Mouse (Mus musculus) C2C12 (cell line): ENCODE data around the gene Tmem185b. TPM values are rescaled to one million over a fixed set of nuclear protein-coding genes. Genes with fewer than 3 reads are reported as not detected.

Experiments
- H3K27me3 ChIP-seq: one replicate; pipeline ENCODE4 v1.6.1; 2011; ENCODE audit not compliant: control insufficient read depth, insufficient read depth, insufficient read length
- H3K36me3 ChIP-seq: one replicate; pipeline ENCODE4 v1.6.1; 2011; ENCODE audit not compliant: control insufficient read depth, insufficient read depth
- H3K4me3 ChIP-seq: one replicate; pipeline ENCODE4 v1.5.1; 2011; ENCODE audit warnings: mild to moderate bottlenecking, control low read depth; ENCODE audit not compliant: poor library complexity, insufficient read depth, severe bottlenecking
- H3K79me2 ChIP-seq: one replicate; pipeline ENCODE4 v1.6.1; 2011; ENCODE audit not compliant: control insufficient read depth, insufficient read depth
- H3K79me3 ChIP-seq: one replicate; pipeline ENCODE4 v1.6.1; 2011; ENCODE audit warnings: low read depth, control low read depth
- H3ac ChIP-seq: one replicate; pipeline ENCODE3; 2011; ENCODE audit warnings: low read depth; ENCODE audit not compliant: control insufficient read depth, insufficient read length
- CEBPB ChIP-seq: IDR thresholded peaks from one replicate; pipeline ENCODE4 v1.6.1; 2011; ENCODE audit warnings: low read depth, mild to moderate bottlenecking, control low read depth, moderate library complexity
- CTCF ChIP-seq: IDR thresholded peaks from one replicate; pipeline ENCODE4 v1.5.1; 2011; ENCODE audit not compliant: control insufficient read depth, insufficient read depth, insufficient read length
- FOSL1 ChIP-seq: IDR thresholded peaks from one replicate; pipeline ENCODE4 v1.8.0; 2011; ENCODE audit warnings: mild to moderate bottlenecking, low read length; ENCODE audit not compliant: poor library complexity, insufficient read depth, severe bottlenecking
- MAX ChIP-seq: IDR thresholded peaks from one replicate; pipeline ENCODE4 v1.6.1; 2011; ENCODE audit warnings: mild to moderate bottlenecking, control low read depth
- MYOD1 ChIP-seq: IDR thresholded peaks from one replicate; pipeline ENCODE4 v1.6.1; 2011; ENCODE audit warnings: low read depth; ENCODE audit not compliant: control insufficient read depth, insufficient read length
- MYOG ChIP-seq: IDR thresholded peaks from one replicate; pipeline ENCODE4 v1.6.1; 2011; ENCODE audit not compliant: control insufficient read depth, insufficient read length; ENCODE audit errors: extremely low read depth
- USF1 ChIP-seq: IDR thresholded peaks from one replicate; pipeline ENCODE4 v1.6.1; 2011; ENCODE audit warnings: low read depth, mild to moderate bottlenecking, control low read depth, moderate library complexity
- polyA plus RNA-seq: library from polyadenylated mRNA; unstranded; fragments of >200 nt; fragmentation: generic; extraction: Trizol; gene quantifications from one replicate; pipeline ENCODE4 v1.2.1, GENCODE M21; 2012; ENCODE audit warnings: missing spikeins

The Tmem185b gene
- polyA plus RNA-seq, 1 experiment = 12.9 TPM

- Histone ChIP-seq H3K27me3 (no peaks in the 10 kb centered on the region), H3K4me3 (no peak overlapping the region), H3K36me3 (peaks cover 32% of the 10 kb centered on the region), H3K79me2 (peaks cover 100% of the 10 kb centered on the region), H3ac (no peak overlapping the region), H3K79me3 (peaks cover 68% of the 10 kb centered on the region)
- TF ChIP-seq MYOG = no peak
These were observed 28.5 kb upstream of the Tmem185b start for GRCm38 (mm10) chr1:119497346-119498004.

GRCm38 (mm10) chr1:119498536-119499231 is 27.3 kb upstream of the Tmem185b start:
- no peak overlapping the region for H3ac ChIP-seq
- H3K79me2 ChIP-seq = peaks cover 100% of the 10 kb centered on the region
- H3K79me3 ChIP-seq = peaks cover 71% of the 10 kb centered on the region
- H3K36me3 ChIP-seq = peaks cover 32% of the 10 kb centered on the region
- H3K4me3 ChIP-seq = no peak overlapping the region
- no peak for TF ChIP-seq MYOD1
- no peaks in the 10 kb centered on the region for H3K27me3 ChIP-seq

- Histone ChIP-seq H3K36me3 (peaks cover 32% of the 10 kb centered on the region), H3K79me3 (peaks cover 72% of the 10 kb centered on the region), H3K27me3 (no peaks in the 10 kb centered on the region), H3ac (no peak overlapping the region), H3K79me2 (peaks cover 100% of the 10 kb centered on the region), H3K4me3 (no peak overlapping the region)
- TF ChIP-seq MAX (no peak), FOSL1 (no peak), USF1 (no peak), MYOG (no peak), MYOD1 (no peak), CTCF (no peak)
These were observed 26.5 kb upstream of the Tmem185b start for GRCm38 (mm10) chr1:119499456-119499855.

GRCm38 (mm10) chr1:119501881-119502280 is 24.1 kb upstream of the Tmem185b start:
- no peak overlapping the region for H3K4me3 ChIP-seq
- H3K36me3 ChIP-seq = peaks cover 29% of the 10 kb centered on the region
- TF ChIP-seq CTCF (no peak), MAX (no peak), MYOD1 (no peak), FOSL1 (no peak), MYOG (no peak), USF1 (no peak), CEBPB (no peak)
- H3K27me3 ChIP-seq = no peaks in the 10 kb centered on the region
- H3K79me3 ChIP-seq = peaks cover 60% of the 10 kb centered on the region
- H3ac ChIP-seq = no peak overlapping the region
- peaks cover 76% of the 10 kb centered on the region for H3K79me2 ChIP-seq

- H3ac ChIP-seq = no peak overlapping the region
- peaks cover 68% of the 10 kb centered on the region for H3K79me2 ChIP-seq
- peaks cover 29% of the 10 kb centered on the region for H3K36me3 ChIP-seq
- H3K4me3 ChIP-seq = peak overlapping the region; percentile 59
- peaks cover 54% of the 10 kb centered on the region for H3K79me3 ChIP-seq
- no peaks in the 10 kb centered on the region for H3K27me3 ChIP-seq
- TF ChIP-seq MYOD1 (no peak), FOSL1 (no peak), CEBPB (no peak), MYOG (no peak), CTCF (no peak), USF1 (no peak), MAX (no peak)
These were observed 23.2 kb upstream of the Tmem185b start for GRCm38 (mm10) chr1:119502729-119503128.

- TF ChIP-seq MAX = no peak
- TF ChIP-seq CEBPB = no peak
- TF ChIP-seq FOSL1 = no peak
- TF ChIP-seq MYOG = no peak
- no peak for TF ChIP-seq MYOD1
- no peak for TF ChIP-seq USF1
- no peak for TF ChIP-seq CTCF
- peaks cover 28% of the 10 kb centered on the region for H3K36me3 ChIP-seq
- H3K79me2 ChIP-seq = peaks cover 63% of the 10 kb centered on the region
- H3K27me3 ChIP-seq = no peaks in the 10 kb centered on the region
- H3ac ChIP-seq = peak overlapping the region; percentile 98
- H3K4me3 ChIP-seq = peak overlapping the region; percentile 59
- peaks cover 52% of the 10 kb centered on the region for H3K79me3 ChIP-seq
These were observed 22.8 kb upstream of the Tmem185b start for GRCm38 (mm10) chr1:119503181-119503580.
